Mouse (Mus musculus): ENCODE data around the gene Defb22. TPM values are rescaled to one million over a fixed set of nuclear protein-coding genes. Genes with fewer than 3 reads are reported as not detected.

Gene Defb22
- total RNA-seq, 2 experiments from 2014 or later = not detected

GRCm38 (mm10) chr2:152443281-152443680 is 46.7 kb downstream of the Defb22 start:
- no peak for ATAC-seq (replicated peaks; ENCODE audit: poor library complexity, severe bottlenecking)

- ATAC-seq (replicated peaks; ENCODE audit: poor library complexity, severe bottlenecking) = no peak
Observed at GRCm38 (mm10) chr2:152442322-152442721, 47.6 kb downstream of the Defb22 start.

- ATAC-seq (replicated peaks; ENCODE audit: poor library complexity, severe bottlenecking) = no peak
Observed at GRCm38 (mm10) chr2:152439833-152440232, 50.1 kb downstream of the Defb22 start.

GRCm38 (mm10) chr2:152438963-152439362 is 51.0 kb downstream of the Defb22 start:
- no peak for ATAC-seq (replicated peaks; ENCODE audit: poor library complexity, severe bottlenecking)

GRCm38 (mm10) chr2:152436983-152437860 is 52.7 kb downstream of the Defb22 start:
- ATAC-seq (replicated peaks; ENCODE audit: poor library complexity, severe bottlenecking) = peak; percentile 95

GRCm38 (mm10) chr2:152436405-152436901 is 53.5 kb downstream of the Defb22 start:
- no peak for ATAC-seq (replicated peaks; ENCODE audit: poor library complexity, severe bottlenecking)

Other genes starting within 250 kb of the Defb22 start
- 26.4 and 28.7 TPM in 2 replicates for gene Tbc1d20, start 196.3 kb downstream of the Defb22 start, total RNA-seq (2014; fragmentation: Nextera tagmentation)
- gene Tbc1d20, start 196.3 kb downstream of the Defb22 start, total RNA-seq (2017) = 18.6 and 18.8 TPM in 2 replicates
- 109 and 119 TPM in 2 replicates for gene Rbck1, start 157.5 kb downstream of the Defb22 start, total RNA-seq (2014; fragmentation: Nextera tagmentation)
- 64.2 and 64.5 TPM in 2 replicates for gene Rbck1, start 157.5 kb downstream of the Defb22 start, total RNA-seq (2017)
- gene Trib3, start 146.1 kb downstream of the Defb22 start, total RNA-seq (2014; fragmentation: Nextera tagmentation) = not detected in 2 replicates
- not detected in 2 replicates for gene Trib3, start 146.1 kb downstream of the Defb22 start, total RNA-seq (2017)
- gene Nrsn2, start 113.5 kb downstream of the Defb22 start, total RNA-seq (2014; fragmentation: Nextera tagmentation) = not detected in 2 replicates
- gene Nrsn2, start 113.5 kb downstream of the Defb22 start, total RNA-seq (2017) = not detected in 2 replicates
- 8.6 and 10.5 TPM in 2 replicates for gene Sox12, start 92.1 kb downstream of the Defb22 start, total RNA-seq (2014; fragmentation: Nextera tagmentation)
- gene Sox12, start 92.1 kb downstream of the Defb22 start, total RNA-seq (2017) = 1.5 and 2.4 TPM in 2 replicates
- gene Zcchc3, start 75.1 kb downstream of the Defb22 start, total RNA-seq (2014; fragmentation: Nextera tagmentation) = 3.7 and 9.4 TPM in 2 replicates
- 4.8 and 4.9 TPM in 2 replicates for gene Zcchc3, start 75.1 kb downstream of the Defb22 start, total RNA-seq (2017)
- 0.75 TPM in 1 of 2 replicates, not detected in the other for gene 6820408C15Rik, start 74.6 kb downstream of the Defb22 start, total RNA-seq (2014; fragmentation: Nextera tagmentation)
- gene 6820408C15Rik, start 74.6 kb downstream of the Defb22 start, total RNA-seq (2017) = not detected in 2 replicates
- gene Defb23, start 25.5 kb downstream of the Defb22 start, total RNA-seq (2014; fragmentation: Nextera tagmentation) = not detected in 2 replicates
- gene Defb23, start 25.5 kb downstream of the Defb22 start, total RNA-seq (2017) = not detected in 2 replicates
- gene Defb20, start 13.1 kb downstream of the Defb22 start, total RNA-seq (2014; fragmentation: Nextera tagmentation) = not detected in 2 replicates
- gene Defb20, start 13.1 kb downstream of the Defb22 start, total RNA-seq (2017) = not detected in 2 replicates
- not detected in 2 replicates for gene Defb26, start 21.6 kb upstream of the Defb22 start, total RNA-seq (2014; fragmentation: Nextera tagmentation)
- not detected in 2 replicates for gene Defb26, start 21.6 kb upstream of the Defb22 start, total RNA-seq (2017)
- gene Defb28, start 28.1 kb upstream of the Defb22 start, total RNA-seq (2014; fragmentation: Nextera tagmentation) = not detected in 2 replicates
- gene Defb28, start 28.1 kb upstream of the Defb22 start, total RNA-seq (2017) = not detected in 2 replicates
- not detected in 2 replicates for gene Defb29, start 50.0 kb upstream of the Defb22 start, total RNA-seq (2014; fragmentation: Nextera tagmentation)
- gene Defb29, start 50.0 kb upstream of the Defb22 start, total RNA-seq (2017) = not detected in 2 replicates
- gene Gm17416, start 79.2 kb upstream of the Defb22 start, total RNA-seq (2014; fragmentation: Nextera tagmentation) = not detected in 2 replicates
- not detected in 2 replicates for gene Gm17416, start 79.2 kb upstream of the Defb22 start, total RNA-seq (2017)
- not detected in 2 replicates for gene Defb21, start 82.6 kb upstream of the Defb22 start, total RNA-seq (2014; fragmentation: Nextera tagmentation)
- gene Defb21, start 82.6 kb upstream of the Defb22 start, total RNA-seq (2017) = not detected in 2 replicates
- not detected in 2 replicates for gene Defb19, start 90.2 kb upstream of the Defb22 start, total RNA-seq (2014; fragmentation: Nextera tagmentation)
- gene Defb19, start 90.2 kb upstream of the Defb22 start, total RNA-seq (2017) = not detected in 2 replicates
- not detected in 2 replicates for gene Defb45, start 109.3 kb upstream of the Defb22 start, total RNA-seq (2014; fragmentation: Nextera tagmentation)
- not detected in 2 replicates for gene Defb45, start 109.3 kb upstream of the Defb22 start, total RNA-seq (2017)
- gene Defb36, start 114.2 kb upstream of the Defb22 start, total RNA-seq (2014; fragmentation: Nextera tagmentation) = not detected in 2 replicates
- gene Defb36, start 114.2 kb upstream of the Defb22 start, total RNA-seq (2017) = not detected in 2 replicates
- gene Defb25, start 132.9 kb upstream of the Defb22 start, total RNA-seq (2014; fragmentation: Nextera tagmentation) = not detected in 2 replicates
- not detected in 2 replicates for gene Defb25, start 132.9 kb upstream of the Defb22 start, total RNA-seq (2017)
- 0.45 TPM in 1 of 2 replicates, not detected in the other for gene Rem1, start 136.8 kb upstream of the Defb22 start, total RNA-seq (2014; fragmentation: Nextera tagmentation)
- not detected in 2 replicates for gene Rem1, start 136.8 kb upstream of the Defb22 start, total RNA-seq (2017)
- gene H13, start 179.3 kb upstream of the Defb22 start, total RNA-seq (2014; fragmentation: Nextera tagmentation) = 180 and 213 TPM in 2 replicates
- 150 and 235 TPM in 2 replicates for gene H13, start 179.3 kb upstream of the Defb22 start, total RNA-seq (2017)
- gene Mcts2, start 196.9 kb upstream of the Defb22 start, total RNA-seq (2014; fragmentation: Nextera tagmentation) = 11.7 and 14.5 TPM in 2 replicates
- gene Mcts2, start 196.9 kb upstream of the Defb22 start, total RNA-seq (2017) = 5.7 and 10.9 TPM in 2 replicates
- 5.5 and 7.6 TPM in 2 replicates for gene Id1, start 246.1 kb upstream of the Defb22 start, total RNA-seq (2014; fragmentation: Nextera tagmentation)
- gene Id1, start 246.1 kb upstream of the Defb22 start, total RNA-seq (2017) = 5.0 and 6.6 TPM in 2 replicates